In genomic region chr9:116178151-116178550, GRCm38 (mm10) we compare ENCODE assay signal across 13 mouse cellular contexts. TPM values are rescaled to one million over a fixed set of nuclear protein-coding genes. Genes with fewer than 3 reads are reported as not detected.
DNase-seq lines count a peak whose midpoint lies in the region; ATAC-seq and TF ChIP-seq lines count a peak whose summit lies in the region.
"Had no signal": no experiment of that assay in that cellular context is flagged by ENCODE, and none has a peak within 500 bp of the region (broad histone marks: within the 10 kb centered on the region; RNA-seq: fewer than 3 reads in every experiment).

No protein-coding gene starts in this region.

- DNase-seq in gastrocnemius, adult 2 months: peak; percentile 27
- no peak for DNase-seq in gastrocnemius, postnatal 10 days
- DNase-seq in lung, adult 18-20 months: peak; percentile 37 to 62
- no peak for DNase-seq in lung, postnatal 10 days
- DNase-seq in brain, adult 2 months (ENCODE audit: low read depth, low spot score): peak; percentile 48
- DNase-seq in embryo, embryonic 11 days: no peak
- DNase-seq: kidney, postnatal 25 days; layer of hippocampus, postnatal 36 days; thymus, postnatal 14 days had no signal

- intact Hi-C loops in gastrocnemius, adult 2 months (cut with DNase I): no loop called here

- H3K4me3 ChIP-seq in gastrocnemius, adult 2 months: no peak overlapping the region
- H3K4me3 ChIP-seq: heart, embryonic 15.5 days; limb, embryonic 12.5 days had no signal

- peak overlapping the region; percentile 73 for H3K27ac ChIP-seq in gastrocnemius, adult 2 months
- H3K27ac ChIP-seq: heart, embryonic 15.5 days; limb, embryonic 12.5 days had no signal

- ATAC-seq in neutrophil, adult 5-6 weeks (ENCODE audit: extremely low read depth, insufficient number of reproducible peaks, low FRiP score, poor library complexity, severe bottlenecking): peak; percentile 72
- ATAC-seq: inflammation-experienced regulatory T-cells, adult 6 months had no signal

- TF ChIP-seq CTCF in gastrocnemius, adult 2 months (IDR thresholded peaks at IDR 0.05): no peak

RNA-seq across cellular contexts. Expression of gene Tgfbr2, which starts 3.0 kb away (rescaled TPM):
- total RNA-seq in gastrocnemius, adult 2 months (2021): 10 to 100 TPM; 18.4 to 23.5 TPM
- total RNA-seq in gastrocnemius, postnatal 10 days (2021): 10 to 100 TPM; 39.2 to 50.0 TPM
- 131 and 138 TPM in 2 replicates for total RNA-seq in neutrophil, adult 5-6 weeks (2017)

Comparison
In these comparisons a context has a peak if more than half of its experiments do, and no peak if none do; other contexts are left out.
1. DNase-seq: peak in gastrocnemius, adult 2 months (single experiment), lung, adult 18-20 months (2 of 2) and brain, adult 2 months (single experiment); none in gastrocnemius, postnatal 10 days (single experiment), lung, postnatal 10 days (single experiment) and embryo, embryonic 11 days (single experiment).